Mouse (Mus musculus) natural killer cell, adult 2 months (primary cell): ENCODE data around the gene Zfp574.

Source experiments
- DNase-seq, 2 experiments: peaks; one replicate each; pipeline ENCODE4 v3.0.0; 2022; ENCODE audit warnings: low spot score in 2 of 2

Gene Zfp574

DNA sequence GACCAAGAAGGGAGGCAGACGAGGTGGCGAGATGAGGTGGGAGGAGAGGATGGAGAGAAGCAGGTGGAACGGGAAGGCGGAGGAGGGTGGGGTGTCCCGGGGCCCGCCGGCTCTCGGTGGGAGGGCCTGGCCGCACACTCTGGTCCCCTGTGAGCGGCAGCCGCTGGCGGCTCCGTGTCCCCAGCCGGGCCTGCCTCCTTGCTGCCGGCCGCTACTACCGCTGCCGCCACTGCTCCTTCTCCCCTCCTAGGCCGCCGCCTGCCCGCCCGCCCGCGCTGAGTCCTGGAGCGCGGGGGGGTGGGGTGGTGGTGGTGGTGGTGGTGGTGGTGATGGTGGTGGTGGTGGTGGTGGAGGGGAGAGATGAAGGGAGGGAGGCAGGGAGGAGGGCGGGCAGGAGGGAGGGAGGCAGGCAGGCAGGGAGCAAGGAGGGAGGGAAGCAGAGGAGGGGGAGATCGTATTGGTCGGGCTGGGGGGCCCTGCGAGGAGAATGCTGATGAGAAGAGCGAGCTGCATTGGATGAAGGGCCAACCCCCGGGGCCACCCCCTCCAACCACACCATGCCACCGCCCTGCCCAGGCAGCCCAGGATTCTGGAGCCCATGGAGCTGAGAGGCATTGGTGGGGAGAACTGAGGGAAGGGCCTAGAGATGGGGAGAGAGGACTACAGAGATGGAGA lies 486 bp downstream of the Zfp574 start:
- peak in 1 of 2 experiments; percentile 22 for DNase-seq

DNA sequence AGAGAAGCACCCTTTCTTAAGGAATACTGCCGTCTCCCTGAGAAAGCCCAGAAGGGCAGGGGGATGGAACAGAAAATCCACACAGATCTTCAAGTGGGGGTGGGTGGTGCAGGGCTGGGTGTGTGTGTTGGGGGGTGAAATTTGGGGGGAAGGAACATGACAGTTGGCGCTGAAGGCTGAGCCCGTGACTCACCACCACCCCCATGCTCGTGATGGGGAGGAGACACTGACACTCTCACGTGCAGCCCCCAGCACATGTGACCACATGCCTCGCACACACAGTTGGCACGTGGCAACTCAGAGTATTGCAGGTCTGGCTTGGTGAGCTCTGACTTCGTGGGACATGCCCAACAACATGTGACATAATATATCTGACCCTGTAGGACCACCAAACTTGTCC lies 1.6 kb downstream of the Zfp574 start:
- no peak for DNase-seq

DNA sequence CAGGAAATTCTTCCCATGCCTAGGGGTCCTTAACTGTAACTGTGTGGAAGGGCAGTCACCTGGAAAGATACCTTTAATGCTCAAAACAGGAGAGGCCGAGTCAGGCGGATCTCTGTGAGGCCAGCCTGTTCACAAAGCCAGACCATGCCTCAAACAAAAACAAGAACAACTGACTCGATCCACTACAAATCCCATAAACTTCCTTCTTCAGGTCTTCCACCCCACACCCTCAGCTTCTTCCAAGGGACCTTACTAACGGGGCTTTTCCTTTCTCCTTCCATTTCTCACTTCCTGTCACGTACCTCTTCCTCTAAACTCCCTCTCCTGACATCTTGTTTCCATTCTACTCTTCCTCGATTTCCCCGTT lies 3.9 kb downstream of the Zfp574 start:
- no peak for DNase-seq

DNA sequence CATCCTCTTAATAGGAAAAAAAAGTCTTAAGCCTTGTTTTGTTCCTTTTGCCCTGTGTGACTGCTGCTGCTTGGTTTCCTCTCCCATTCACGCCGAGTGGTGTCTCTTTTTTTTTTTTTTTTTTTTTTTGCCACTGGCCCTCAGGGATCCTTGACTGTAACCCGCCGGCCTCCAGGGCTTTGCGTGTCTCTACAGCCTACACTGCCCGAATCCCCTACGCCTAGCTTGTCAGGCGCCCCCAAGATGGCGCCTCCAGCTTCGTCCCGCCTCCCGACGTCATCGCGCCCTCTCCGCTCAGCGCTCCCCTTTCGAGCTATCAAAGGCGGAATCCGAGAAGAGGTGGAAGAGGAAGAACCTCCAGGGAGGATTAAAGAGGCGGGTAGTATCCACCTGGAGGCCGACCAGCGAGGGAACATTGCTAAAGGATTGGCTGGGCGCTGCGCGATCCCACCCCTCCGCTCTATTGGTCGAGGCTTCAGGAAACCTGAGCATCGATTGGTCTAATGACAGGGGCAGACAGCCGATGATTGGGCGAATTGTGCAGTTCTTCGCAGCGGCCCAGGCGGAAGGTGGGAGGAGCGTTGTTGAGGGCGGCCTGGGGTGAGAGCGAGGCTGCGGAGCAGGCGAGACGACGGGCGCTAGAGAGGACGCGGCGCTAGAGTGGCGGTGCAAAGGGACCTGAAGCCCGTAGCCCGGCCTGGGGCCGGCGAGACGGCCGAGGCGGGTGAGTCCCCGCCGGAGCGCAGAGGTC lies 4.5 kb downstream of the Zfp574 start:
- DNase-seq: peak; percentile 97

DNA sequence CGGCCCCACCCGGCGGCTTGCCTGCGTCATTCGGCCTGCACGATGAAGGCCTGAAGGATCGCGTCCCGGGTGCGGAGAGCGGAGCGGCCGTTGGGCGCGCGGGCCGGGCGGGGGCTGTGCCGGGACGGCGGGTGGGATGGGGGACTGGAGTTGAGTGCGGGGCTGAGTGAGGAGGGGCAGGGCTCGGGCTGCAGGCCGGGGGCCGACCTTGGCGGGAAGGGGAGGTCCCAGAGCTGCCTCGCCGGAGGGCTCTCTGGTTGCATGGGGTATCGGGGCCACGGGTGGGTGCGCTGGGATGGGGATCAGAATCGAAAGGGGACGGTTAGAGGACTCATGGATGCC lies 5.0 kb downstream of the Zfp574 start:
- DNase-seq: no peak

DNA sequence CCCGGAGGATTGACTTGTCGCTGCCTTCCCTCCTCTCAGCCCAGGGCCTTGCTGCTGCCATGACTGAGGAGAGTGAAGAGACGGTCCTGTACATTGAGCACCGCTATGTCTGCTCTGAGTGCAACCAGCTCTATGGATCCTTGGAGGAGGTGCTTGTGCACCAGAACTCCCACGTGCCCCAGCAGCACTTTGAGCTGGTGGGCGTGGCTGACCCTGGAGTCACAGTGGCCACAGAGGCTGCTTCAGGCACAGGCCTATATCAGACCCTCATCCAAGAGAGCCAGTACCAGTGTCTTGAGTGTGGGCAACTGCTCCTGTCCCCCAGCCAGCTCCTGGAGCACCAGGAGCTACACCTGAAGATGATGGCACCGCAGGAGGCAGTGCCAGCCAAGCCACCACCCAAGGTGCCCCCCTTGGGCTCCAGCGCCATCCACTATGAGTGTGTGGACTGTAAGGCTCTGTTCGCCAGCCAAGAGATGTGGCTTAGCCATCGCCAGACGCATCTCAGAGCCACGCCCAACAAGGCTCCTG lies 7.2 kb downstream of the Zfp574 start:
- no peak for DNase-seq

DNA sequence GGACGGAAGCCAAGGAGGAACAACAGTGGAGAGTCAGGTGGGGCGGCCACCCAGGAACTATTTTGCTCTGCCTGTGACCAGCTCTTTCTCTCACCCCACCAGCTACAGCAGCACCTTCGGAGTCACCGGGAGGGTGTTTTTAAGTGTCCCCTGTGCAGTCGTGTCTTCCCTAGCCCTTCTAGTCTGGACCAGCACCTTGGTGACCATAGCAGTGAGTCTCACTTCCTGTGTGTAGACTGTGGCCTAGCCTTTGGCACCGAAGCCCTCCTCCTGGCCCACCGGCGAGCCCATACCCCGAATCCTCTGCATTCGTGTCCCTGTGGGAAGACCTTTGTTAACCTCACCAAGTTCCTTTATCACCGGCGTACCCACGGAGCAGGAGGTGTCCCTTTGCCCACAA lies 8.1 kb downstream of the Zfp574 start:
- no peak for DNase-seq

DNA sequence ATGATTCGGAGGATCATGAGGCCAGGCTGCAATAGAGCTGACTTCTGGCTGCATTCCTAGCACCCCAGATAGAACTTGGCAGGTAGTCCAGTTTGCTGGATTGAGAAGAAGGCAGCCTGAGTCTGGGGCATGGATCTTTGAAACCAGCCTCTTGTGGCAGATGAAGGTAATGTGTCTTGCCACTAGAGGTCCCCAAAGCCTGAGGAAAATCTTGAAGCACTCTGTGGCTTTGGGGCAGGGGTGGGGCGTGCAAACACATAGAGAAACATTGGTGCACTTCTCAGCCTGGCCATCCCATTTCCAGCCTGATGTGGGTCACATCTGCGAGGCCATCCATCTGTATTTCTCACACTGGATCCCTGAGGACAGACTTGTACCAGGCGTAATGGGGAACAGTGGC lies 10.1 kb downstream of the Zfp574 start:
- DNase-seq: peak; percentile 45 to 62

DNA sequence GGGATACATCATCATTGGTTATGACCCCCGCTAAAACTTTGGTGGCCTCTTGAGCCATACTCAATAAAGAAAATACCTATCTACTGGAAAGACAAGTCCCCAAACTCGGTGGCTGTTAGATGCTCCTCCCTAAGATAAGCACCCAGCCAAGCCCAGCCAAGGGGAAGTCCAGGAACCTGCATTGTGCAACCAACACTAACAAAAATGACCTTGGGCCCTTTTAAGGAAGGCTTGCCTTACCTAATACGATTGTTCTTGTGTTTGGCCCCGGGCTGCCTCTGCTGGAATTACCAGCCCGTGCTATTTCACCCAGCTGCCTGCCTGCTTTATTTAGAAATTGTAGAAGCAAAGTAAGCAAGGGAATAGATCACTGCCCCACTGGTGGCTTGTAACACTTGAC lies 12.3 kb downstream of the Zfp574 start:
- no peak for DNase-seq

DNA sequence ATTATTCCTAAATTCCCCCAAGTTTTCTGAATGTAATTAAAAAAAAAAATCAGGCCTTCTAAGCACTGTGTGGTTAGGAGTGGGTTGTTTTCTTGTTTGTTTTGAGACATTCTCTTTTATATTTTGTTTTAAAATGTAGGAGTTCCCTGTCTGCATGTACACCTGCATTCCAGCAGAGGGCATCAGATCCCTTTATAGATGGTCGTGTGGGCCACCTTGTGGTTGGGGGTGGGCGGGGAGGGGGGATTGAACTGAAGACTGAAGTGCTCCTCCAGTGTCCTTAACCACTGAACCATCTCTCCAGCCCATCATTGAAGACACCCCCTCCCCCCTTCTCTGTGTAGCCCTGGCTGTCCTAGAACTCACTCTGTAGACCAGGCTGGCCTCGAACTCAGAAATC lies 14.3 kb downstream of the Zfp574 start:
- no peak for DNase-seq

DNA sequence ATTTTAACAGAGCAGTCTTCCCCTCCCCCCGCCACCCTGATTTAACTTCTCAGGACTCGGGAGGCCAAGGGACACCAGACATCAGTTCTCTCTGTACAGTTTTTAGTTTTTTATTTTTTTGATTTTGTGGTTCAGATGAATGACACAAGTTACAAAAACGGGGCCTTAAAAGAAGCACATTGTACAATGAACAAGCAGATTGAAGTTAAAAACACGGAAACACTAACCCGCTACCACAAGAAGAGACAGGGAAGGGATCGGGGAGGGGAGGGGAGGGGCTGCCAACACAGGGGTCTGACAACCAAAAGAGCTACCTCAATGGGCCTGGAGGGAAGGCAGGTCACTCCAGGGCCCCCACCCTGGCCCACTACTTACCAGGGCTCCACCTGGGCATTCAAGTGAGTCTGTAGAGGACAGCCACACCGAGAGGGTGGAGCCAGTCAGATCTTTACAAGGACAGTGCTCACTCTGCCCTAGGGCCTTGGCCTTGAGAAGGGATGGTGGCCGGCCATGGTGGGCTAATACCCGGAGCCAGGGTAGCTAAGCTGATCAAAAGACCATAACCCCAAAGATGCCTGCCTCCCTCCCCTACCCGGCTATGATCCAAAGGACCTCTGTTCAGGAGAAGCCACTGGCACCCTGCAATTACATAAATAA lies 15.0 kb downstream of the Zfp574 start:
- DNase-seq: no peak

DNA sequence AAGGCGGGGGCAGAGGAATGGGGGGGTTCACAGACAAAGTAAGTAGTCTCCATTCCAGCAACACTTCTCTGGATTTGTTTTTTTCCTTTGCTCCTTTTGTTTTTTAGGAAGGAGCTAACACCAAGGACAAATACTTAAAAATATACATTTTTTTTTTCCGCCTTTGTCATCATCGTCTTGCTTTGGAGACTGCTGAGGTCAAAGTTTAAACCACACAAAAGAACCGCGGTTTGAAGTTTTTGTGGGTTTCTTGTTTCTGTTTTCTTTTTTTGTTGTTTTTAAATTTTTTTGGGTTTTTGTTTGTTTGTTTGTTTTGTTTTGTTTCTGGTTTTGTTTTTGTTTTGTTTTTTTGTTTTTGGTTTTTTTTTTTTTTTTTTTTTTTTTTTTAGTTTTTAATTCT lies 15.6 kb downstream of the Zfp574 start:
- DNase-seq: no peak

DNA sequence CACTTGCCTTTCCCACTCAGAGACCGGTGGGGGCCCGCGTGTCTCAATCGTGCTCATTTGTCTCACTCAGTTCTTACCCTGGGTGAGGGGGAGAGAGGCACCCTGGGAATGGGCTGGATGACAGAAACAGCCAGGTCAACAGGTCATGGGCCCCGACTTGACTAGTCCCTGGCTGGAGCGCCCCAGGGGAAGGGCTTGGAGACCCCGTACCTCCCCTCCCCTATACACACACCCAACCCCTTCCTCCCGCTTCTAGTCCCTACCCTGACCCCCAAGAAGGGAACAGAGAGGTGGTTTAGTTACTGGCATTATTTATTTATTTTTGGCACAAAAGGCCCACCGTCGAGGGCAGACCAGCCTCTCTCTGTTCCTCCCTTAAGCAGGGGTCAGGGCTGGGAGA lies 16.2 kb downstream of the Zfp574 start:
- DNase-seq: no peak

DNA sequence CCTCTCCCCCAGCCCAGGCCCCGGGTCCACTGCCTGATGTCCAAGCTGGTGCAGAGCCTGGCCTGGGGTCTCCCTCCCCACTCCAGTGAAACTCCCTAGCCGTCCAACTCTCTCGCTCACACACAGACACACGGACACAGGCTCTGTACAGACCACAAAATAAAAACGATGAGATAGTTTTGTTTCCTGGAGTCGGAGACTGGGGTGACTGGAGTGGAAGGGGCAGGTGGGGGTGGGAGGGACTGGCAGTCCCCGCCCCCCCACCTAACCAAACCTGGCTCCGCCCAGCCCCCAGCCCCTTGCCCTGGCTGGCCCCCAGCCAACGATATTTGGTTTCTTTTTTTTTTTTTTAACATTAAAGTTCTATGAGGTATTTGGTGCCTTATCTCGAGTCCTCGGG lies 16.6 kb downstream of the Zfp574 start:
- DNase-seq: no peak

DNA sequence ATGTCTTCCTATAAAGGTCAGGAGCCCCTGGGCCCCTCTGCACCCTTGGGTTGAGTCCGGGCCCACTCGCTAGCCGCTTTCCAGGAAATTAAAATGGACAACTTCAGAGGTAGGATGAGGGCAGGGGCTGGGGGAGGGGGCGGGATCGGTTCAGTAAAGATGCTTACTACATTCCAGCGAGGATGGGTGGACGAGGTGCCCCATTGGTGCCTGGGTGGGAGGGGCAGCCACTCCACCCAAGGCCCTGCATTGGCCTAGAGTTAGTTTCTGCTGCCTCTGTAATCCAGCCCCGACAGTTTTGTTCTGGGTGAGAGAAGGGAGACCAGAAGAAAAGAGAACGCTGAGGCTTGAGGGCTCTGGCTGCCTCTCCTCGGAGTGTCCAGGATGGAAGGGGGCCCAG lies 17.5 kb downstream of the Zfp574 start:
- no peak for DNase-seq

DNA sequence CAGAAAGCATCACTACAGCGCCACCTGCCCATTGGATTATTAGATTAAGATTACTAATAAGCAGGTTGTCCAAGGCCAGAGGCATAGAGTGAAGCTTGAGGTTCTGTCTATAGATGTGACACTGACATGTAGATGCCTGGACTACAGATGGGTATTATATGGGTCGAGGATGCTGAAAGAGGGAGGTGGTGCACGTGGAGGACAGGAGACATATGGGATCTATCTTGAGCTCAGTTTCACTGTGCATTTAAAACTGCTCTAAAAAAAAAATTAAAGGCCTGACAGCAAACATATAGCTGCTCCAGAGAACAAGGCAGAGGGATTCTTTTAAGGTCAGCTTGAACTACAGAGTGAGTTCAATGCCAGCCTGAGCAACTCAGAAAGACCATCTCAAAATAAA lies 25.8 kb downstream of the Zfp574 start:
- no peak for DNase-seq

DNA sequence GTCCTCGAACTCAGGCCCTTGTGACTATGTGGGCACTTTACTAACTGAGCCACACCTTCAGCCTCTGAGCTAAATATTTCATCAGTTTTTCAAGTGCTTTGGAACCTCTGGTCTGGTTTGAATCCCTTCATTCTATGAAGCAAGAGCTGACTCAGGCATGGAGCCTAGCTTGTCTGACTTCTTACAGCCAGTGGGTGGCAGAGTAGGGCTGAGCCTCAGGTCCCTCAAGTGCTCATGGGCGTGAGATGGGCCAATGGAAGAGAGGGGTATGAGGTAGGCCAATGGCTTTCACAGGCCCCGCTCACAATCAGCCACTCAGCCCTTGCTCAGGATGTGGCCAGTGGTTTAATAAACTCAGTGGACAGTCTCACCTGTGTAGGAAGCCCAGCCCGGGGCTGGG lies 27.2 kb downstream of the Zfp574 start:
- DNase-seq: no peak

DNA sequence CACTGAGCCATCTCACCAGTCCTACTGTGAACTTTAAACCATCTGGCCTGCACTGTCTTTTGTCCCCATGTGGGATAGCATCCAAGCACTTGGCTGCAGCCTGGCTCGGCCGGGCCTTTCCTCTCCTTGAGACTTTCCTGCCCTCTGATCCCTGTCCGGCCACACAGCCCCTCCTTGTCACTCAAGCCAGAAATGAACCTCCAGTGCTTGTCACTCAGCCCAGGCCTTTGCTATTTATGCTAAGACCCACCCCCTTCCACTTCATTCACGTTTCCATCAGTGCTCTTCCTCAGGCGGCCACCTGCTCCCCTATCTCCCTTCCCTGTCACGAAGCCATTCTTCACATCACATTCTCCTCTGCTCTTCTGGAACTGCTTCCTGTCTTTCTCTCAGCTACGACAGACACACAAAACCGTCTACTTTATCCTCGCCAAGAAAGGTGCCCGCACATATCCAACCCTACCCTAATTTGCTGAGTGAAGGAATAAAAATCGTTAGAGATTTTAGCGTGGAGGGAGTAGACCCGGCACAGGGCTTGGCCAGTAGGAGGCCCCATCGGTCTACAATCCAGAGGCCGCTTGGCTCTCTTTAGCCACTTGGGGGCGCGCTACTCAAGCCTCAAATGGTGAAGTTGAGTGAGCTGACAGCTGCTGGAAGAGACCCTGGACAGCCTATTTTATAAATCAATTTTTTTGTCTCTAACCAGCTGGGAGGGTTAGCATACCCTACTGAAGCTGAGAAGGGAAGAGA lies 33.2 kb downstream of the Zfp574 start:
- peak; percentile 82 to 91 for DNase-seq

DNA sequence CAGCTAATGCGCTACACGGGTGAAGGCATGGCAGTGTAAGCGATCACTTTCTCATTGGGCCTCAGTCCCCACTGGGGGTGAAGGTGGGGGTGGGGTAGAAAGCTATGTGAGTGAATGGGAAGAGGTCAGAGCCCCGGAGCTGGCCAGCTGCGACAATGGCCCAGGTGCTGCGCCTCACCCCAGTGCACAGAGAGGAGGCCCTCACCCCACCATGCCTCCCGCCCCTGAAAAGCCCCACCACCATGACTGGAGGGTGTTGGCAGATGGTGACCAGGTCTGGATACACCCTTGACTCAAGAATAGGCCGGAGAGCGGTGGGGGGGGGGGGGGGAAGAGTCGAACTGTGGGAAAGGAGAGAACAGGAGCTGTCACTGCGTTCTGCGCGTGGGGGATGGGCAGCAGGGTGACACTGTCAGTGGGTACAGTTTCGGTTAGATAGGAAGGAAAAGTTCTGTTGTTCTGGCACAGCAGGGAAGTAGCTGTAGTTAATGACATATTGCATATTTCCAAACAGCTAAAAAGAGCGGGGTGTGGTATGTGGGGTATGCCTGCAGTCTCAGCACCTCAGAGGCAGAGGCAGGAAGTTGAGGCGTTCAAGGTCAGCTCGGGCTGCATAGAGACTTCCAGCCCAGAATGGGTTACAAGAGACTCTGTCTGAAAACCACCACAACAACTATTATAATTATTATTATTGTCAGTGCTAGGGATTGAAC lies 34.6 kb downstream of the Zfp574 start:
- no peak for DNase-seq

DNA sequence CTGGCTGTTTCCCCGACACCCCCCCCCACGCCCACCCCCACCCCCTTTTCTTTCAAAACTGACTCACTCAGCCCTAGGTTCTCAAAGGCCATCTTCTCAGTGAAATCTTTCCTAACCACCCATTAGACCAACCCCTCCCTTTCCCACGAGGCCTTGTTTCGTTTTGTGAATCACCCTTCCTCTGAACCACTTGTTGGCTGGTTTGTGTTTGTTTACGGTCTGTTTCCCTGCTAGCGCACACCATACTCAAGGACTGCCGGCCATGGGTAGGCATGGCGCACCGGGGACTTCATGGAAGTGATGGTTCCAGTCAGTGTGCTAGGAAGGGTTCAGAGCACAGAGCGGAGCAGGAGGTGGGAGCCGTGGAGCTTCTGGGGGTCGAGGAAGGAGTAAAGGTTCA lies 37.0 kb downstream of the Zfp574 start:
- DNase-seq: no peak

DNA sequence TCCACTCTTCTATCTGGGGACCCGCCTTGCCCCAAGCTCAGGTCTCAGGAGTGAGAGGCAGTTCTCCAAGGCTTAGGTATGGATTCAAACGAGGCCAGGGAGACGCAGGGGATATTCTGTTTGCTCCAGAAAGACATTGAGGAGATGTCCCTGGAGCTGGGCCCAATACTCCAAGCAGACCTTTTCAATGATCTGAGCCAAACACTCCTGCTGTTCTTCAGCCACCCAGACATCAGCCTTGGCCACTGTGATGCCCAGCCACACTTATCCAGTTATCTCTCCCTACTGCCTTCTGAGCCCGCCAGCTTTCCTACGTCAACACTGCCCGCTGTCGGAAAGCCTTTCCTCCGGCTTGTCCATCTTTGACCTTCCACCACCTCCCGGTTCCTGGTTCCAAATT lies 38.0 kb downstream of the Zfp574 start:
- no peak for DNase-seq
